Mouse (Mus musculus) MEL (cell line): ENCODE measurements around the gene Syn2. TPM values are rescaled to one million over a fixed set of nuclear protein-coding genes. Genes with fewer than 3 reads are reported as not detected.

Experiments
- DNase-seq: peaks from one replicate; pipeline ENCODE4 v3.0.0; 2011; ENCODE audit warnings: low read depth, low spot score
- H3K27ac ChIP-seq: 2 replicates; pipeline ENCODE4 v1.5.1; 2012; ENCODE audit warnings: low read depth, mild to moderate bottlenecking, control low read depth, low read length, moderate library complexity; ENCODE audit not compliant: control insufficient read depth
- H3K27me3 ChIP-seq, 2 experiments: fragments of 150-350 bp in 1 of 2; sonication (generic) in 1 of 2; 2 replicates each; pipeline ENCODE4 v1.6.1; 2012; ENCODE audit warnings: low read length in 2 of 2, mild to moderate bottlenecking in 2 of 2, improper control_type of control experiment in 1 of 2, moderate library complexity in 1 of 2; ENCODE audit not compliant: insufficient read depth in 2 of 2, control insufficient read depth in 1 of 2
- H3K36me3 ChIP-seq, 2 experiments: 2 replicates each; pipeline ENCODE4 v1.6.1; 2012 to 2014; ENCODE audit warnings: low read length in 2 of 2, improper control_type of control experiment in 1 of 2, inconsistent platforms in 1 of 2, mild to moderate bottlenecking in 1 of 2; ENCODE audit not compliant: insufficient read depth in 2 of 2, control insufficient read depth in 1 of 2
- H3K4me1 ChIP-seq, 2 experiments: fragments of 150-350 bp in 1 of 2; sonication (generic) in 1 of 2; 2 replicates each; pipeline ENCODE4 v1.6.1; 2012; ENCODE audit warnings: low read length in 2 of 2, improper control_type of control experiment in 1 of 2, mild to moderate bottlenecking in 1 of 2; ENCODE audit not compliant: insufficient read depth in 2 of 2, control insufficient read depth in 1 of 2
- H3K4me3 ChIP-seq, 2 experiments: fragments of 150-350 bp in 1 of 2; sonication (generic) in 1 of 2; 2 replicates each; pipeline ENCODE4 v1.5.1; 2012; ENCODE audit warnings: low read depth in 2 of 2, low read length in 2 of 2, mild to moderate bottlenecking in 2 of 2, moderate library complexity in 2 of 2, control low read depth in 1 of 2, improper control_type of control experiment in 1 of 2; ENCODE audit not compliant: control insufficient read depth in 1 of 2, insufficient read depth in 1 of 2
- H3K79me2 ChIP-seq: 2 replicates; pipeline ENCODE4 v1.6.1; 2012; ENCODE audit warnings: mild to moderate bottlenecking, low read length, moderate library complexity; ENCODE audit not compliant: control insufficient read depth, poor library complexity, insufficient read depth
- H3K9ac ChIP-seq: 2 replicates; pipeline ENCODE4 v1.6.1; 2012; ENCODE audit warnings: low read depth, mild to moderate bottlenecking, control low read depth, low read length, moderate library complexity; ENCODE audit not compliant: control insufficient read depth, poor library complexity, severe bottlenecking
- H3K9me3 ChIP-seq: fragments of 150-350 bp; sonication (generic); replicated peaks from 2 replicates; pipeline ENCODE4 v1.6.1; 2012; ENCODE audit warnings: mild to moderate bottlenecking, low read length, improper control_type of control experiment, moderate library complexity; ENCODE audit not compliant: insufficient read depth
- BHLHE40 ChIP-seq: IDR thresholded peaks from 2 replicates; pipeline ENCODE4 v1.6.1; 2012; ENCODE audit warnings: low read depth, mild to moderate bottlenecking, inconsistent platforms, low read length, improper control_type of control experiment, borderline replicate concordance
- CTCF ChIP-seq, 3 experiments: IDR thresholded peaks in 2 of 3; conservative IDR thresholded peaks in 1 of 3; 2 replicates each; pipeline ENCODE4 v1.5.1; 2011 to 2012; ENCODE audit warnings: low read length in 3 of 3, low read depth in 2 of 3, mild to moderate bottlenecking in 2 of 3, improper control_type of control experiment in 1 of 3, inconsistent platforms in 1 of 3, mixed read lengths in 1 of 3, moderate library complexity in 1 of 3; ENCODE audit not compliant: control insufficient read depth in 1 of 3, insufficient read depth in 1 of 3, poor library complexity in 1 of 3, severe bottlenecking in 1 of 3
- E2F4 ChIP-seq: IDR thresholded peaks from 2 replicates; pipeline ENCODE4 v1.6.1; 2011; ENCODE audit warnings: low read depth, low read length, improper control_type of control experiment, borderline replicate concordance
- ELF1 ChIP-seq: IDR thresholded peaks from 2 replicates; pipeline ENCODE4 v1.6.1; 2014; ENCODE audit warnings: low read depth, mild to moderate bottlenecking, inconsistent platforms, low read length, improper control_type of control experiment, moderate library complexity
- GABPA ChIP-seq: IDR thresholded peaks from 2 replicates; pipeline ENCODE4 v1.6.1; 2012; ENCODE audit warnings: low read depth, mild to moderate bottlenecking, inconsistent platforms, low read length, improper control_type of control experiment, moderate library complexity
- GATA1 ChIP-seq: IDR thresholded peaks from 2 replicates; pipeline ENCODE4 v1.6.1; 2011; ENCODE audit warnings: low read depth, low read length, improper control_type of control experiment
- HCFC1 ChIP-seq: IDR thresholded peaks from 2 replicates; pipeline ENCODE4 v1.6.1; 2012; ENCODE audit warnings: low read depth, mild to moderate bottlenecking, inconsistent platforms, low read length, improper control_type of control experiment, moderate library complexity
- KAT2A ChIP-seq: conservative IDR thresholded peaks from 2 replicates; pipeline ENCODE4 v1.6.1; 2012; ENCODE audit warnings: low read depth, low read length, improper control_type of control experiment, inconsistent platforms
- MAX ChIP-seq: IDR thresholded peaks from 2 replicates; pipeline ENCODE4 v1.6.1; 2011; ENCODE audit warnings: low read length, improper control_type of control experiment
- MAZ ChIP-seq: IDR thresholded peaks from 2 replicates; pipeline ENCODE4 v1.6.1; 2012; ENCODE audit warnings: low read depth, mild to moderate bottlenecking, inconsistent platforms, low read length, improper control_type of control experiment
- MXI1 ChIP-seq: IDR thresholded peaks from 2 replicates; pipeline ENCODE4 v1.6.1; 2011; ENCODE audit warnings: mild to moderate bottlenecking, low read depth, low read length, improper control_type of control experiment
- MYB ChIP-seq: IDR thresholded peaks from 2 replicates; pipeline ENCODE4 v1.6.1; 2011; ENCODE audit warnings: mild to moderate bottlenecking, low read depth, low read length, improper control_type of control experiment
- MYC ChIP-seq: IDR thresholded peaks from 2 replicates; pipeline ENCODE4 v1.6.1; 2011; ENCODE audit warnings: low read depth, mild to moderate bottlenecking, low read length, improper control_type of control experiment, moderate library complexity
- NELFE ChIP-seq: IDR thresholded peaks from 2 replicates; pipeline ENCODE4 v1.6.1; 2011; ENCODE audit warnings: low read depth, low read length, improper control_type of control experiment
- NRF1 ChIP-seq: IDR thresholded peaks from 2 replicates; pipeline ENCODE4 v1.6.1; 2014; ENCODE audit warnings: low read depth, mild to moderate bottlenecking, inconsistent platforms, low read length, improper control_type of control experiment, moderate library complexity; ENCODE audit not compliant: poor library complexity, insufficient read depth, severe bottlenecking
- POLR2A ChIP-seq, 2 experiments: IDR thresholded peaks; 2 replicates each; pipeline ENCODE4 v1.6.1; 2011 to 2012; ENCODE audit warnings: low read length in 2 of 2, mild to moderate bottlenecking in 2 of 2, control low read depth in 1 of 2, improper control_type of control experiment in 1 of 2, low read depth in 1 of 2, moderate library complexity in 1 of 2; ENCODE audit not compliant: control insufficient read depth in 1 of 2, insufficient read depth in 1 of 2, poor library complexity in 1 of 2
- POLR2AphosphoS2 ChIP-seq: IDR thresholded peaks from 2 replicates; pipeline ENCODE4 v1.6.1; 2011; ENCODE audit warnings: low read length, improper control_type of control experiment
- SIN3A ChIP-seq: IDR thresholded peaks from 2 replicates; pipeline ENCODE4 v1.6.1; 2012; ENCODE audit warnings: low read length, improper control_type of control experiment, inconsistent platforms
- SMC3 ChIP-seq: IDR thresholded peaks from 2 replicates; pipeline ENCODE4 v1.6.1; 2011; ENCODE audit warnings: low read depth, low read length, improper control_type of control experiment
- TAL1 ChIP-seq: IDR thresholded peaks from 2 replicates; pipeline ENCODE4 v1.6.1; 2012; ENCODE audit warnings: mild to moderate bottlenecking, inconsistent platforms, low read length, moderate library complexity, mixed read lengths
- TBP ChIP-seq: IDR thresholded peaks from 2 replicates; pipeline ENCODE4 v1.8.0; 2011; ENCODE audit warnings: low read depth, low read length, improper control_type of control experiment
- UBTF ChIP-seq: IDR thresholded peaks from 2 replicates; pipeline ENCODE4 v1.6.1; 2012; ENCODE audit warnings: low read depth, mild to moderate bottlenecking, inconsistent platforms, low read length, improper control_type of control experiment, moderate library complexity, borderline replicate concordance; ENCODE audit not compliant: insufficient read depth
- USF2 ChIP-seq, 2 experiments: IDR thresholded peaks; 2 replicates each; pipeline ENCODE4 v1.6.1; 2011 to 2012; ENCODE audit warnings: improper control_type of control experiment in 2 of 2, low read length in 2 of 2, borderline replicate concordance in 1 of 2, inconsistent platforms in 1 of 2, low read depth in 1 of 2, mild to moderate bottlenecking in 1 of 2; ENCODE audit not compliant: insufficient read depth in 1 of 2
- ZMIZ1 ChIP-seq: IDR thresholded peaks from 2 replicates; pipeline ENCODE4 v1.6.1; 2012; ENCODE audit warnings: low read depth, mild to moderate bottlenecking, inconsistent platforms, low read length, improper control_type of control experiment, moderate library complexity
- ZNF384 ChIP-seq: IDR thresholded peaks from 2 replicates; pipeline ENCODE4 v1.6.1; 2012; ENCODE audit warnings: low read depth, mild to moderate bottlenecking, inconsistent platforms, low read length, improper control_type of control experiment
- polyA plus RNA-seq, 2 experiments: library from polyadenylated mRNA; stranded (reverse) in 1 of 2; unstranded in 1 of 2; fragments of >175 nt in 1 of 2; fragments of >200 nt in 1 of 2; gene quantifications; 2 replicates each; pipeline versions ENCODE4 v1.2.1 to v1.2.4; 2012; ENCODE audit warnings: low replicate concordance in 2 of 2, low read depth in 1 of 2; ENCODE audit not compliant: insufficient read length in 2 of 2, insufficient read depth in 1 of 2, missing spikeins in 1 of 2
- total RNA-seq: library from RNA; depleted of rRNA; stranded (reverse); fragments of 300-350 nt; gene quantifications from 2 replicates; pipeline ENCODE4 v1.2.3, GENCODE M21; 2012

The Syn2 gene
- total and polyA plus RNA-seq, 3 experiments: not detected

DNA sequence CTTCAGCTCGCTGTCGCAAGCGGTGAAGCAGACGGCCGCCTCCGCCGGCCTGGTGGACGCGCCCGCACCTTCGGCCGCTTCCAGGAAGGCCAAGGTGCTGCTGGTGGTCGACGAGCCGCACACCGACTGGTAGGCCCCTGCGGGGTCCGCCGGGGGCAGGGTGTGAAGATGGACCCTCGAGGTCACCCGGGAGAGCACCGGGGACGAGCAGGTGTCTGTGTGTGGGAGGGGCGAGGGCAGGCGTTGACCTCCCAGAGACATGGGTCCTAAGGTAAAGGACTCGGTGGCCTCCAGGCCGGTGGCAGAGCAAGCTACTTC, 589 bp downstream of the Syn2 start:
- no peaks in the 10 kb centered on the region for H3K4me1 ChIP-seq
- peaks cover 0 to 3% of the 10 kb centered on the region in 2 experiments; a peak in 1 of 4 replicates for H3K27me3 ChIP-seq
- TF ChIP-seq MAX: no peak
- TF ChIP-seq NRF1: no peak
- no peak for TF ChIP-seq POLR2A (IDR thresholded peaks at IDR 0.05; ENCODE audit: control insufficient read depth in 1 of 2, insufficient read depth in 1 of 2, low read depth in 1 of 2, low read length in 2 of 2, poor library complexity in 1 of 2)
- no peak for TF ChIP-seq ZNF384
- no peak for TF ChIP-seq CTCF (IDR thresholded peaks at IDR 0.05 in 2 of 3, conservative IDR thresholded peaks at IDR 0.05 in 1 of 3; ENCODE audit: control insufficient read depth in 1 of 3, insufficient read depth in 1 of 3, low read depth in 2 of 3, low read length in 3 of 3, poor library complexity in 1 of 3, severe bottlenecking in 1 of 3)
- TF ChIP-seq E2F4: no peak
- no peak for TF ChIP-seq TAL1
- TF ChIP-seq ELF1: no peak
- no peak for TF ChIP-seq TBP
- TF ChIP-seq UBTF: no peak
- TF ChIP-seq MYC: no peak
- no peak for TF ChIP-seq NELFE
- TF ChIP-seq GABPA: no peak
- TF ChIP-seq SIN3A: no peak
- TF ChIP-seq BHLHE40: no peak
- TF ChIP-seq POLR2AphosphoS2: no peak
- no peak for TF ChIP-seq SMC3
- TF ChIP-seq USF2 (IDR thresholded peaks at IDR 0.05; ENCODE audit: borderline replicate concordance in 1 of 2, insufficient read depth in 1 of 2, low read depth in 1 of 2, low read length in 2 of 2): no peak
- TF ChIP-seq ZMIZ1: no peak
- TF ChIP-seq GATA1: no peak
- H3K9ac ChIP-seq: no peak overlapping the region
- H3K4me3 ChIP-seq: no peak overlapping the region
- H3K79me2 ChIP-seq: no peaks in the 10 kb centered on the region
- no peak for DNase-seq
- H3K27ac ChIP-seq: no peak overlapping the region
- no peaks in the 10 kb centered on the region for H3K36me3 ChIP-seq
- no peaks in the 10 kb centered on the region for H3K9me3 ChIP-seq

DNA sequence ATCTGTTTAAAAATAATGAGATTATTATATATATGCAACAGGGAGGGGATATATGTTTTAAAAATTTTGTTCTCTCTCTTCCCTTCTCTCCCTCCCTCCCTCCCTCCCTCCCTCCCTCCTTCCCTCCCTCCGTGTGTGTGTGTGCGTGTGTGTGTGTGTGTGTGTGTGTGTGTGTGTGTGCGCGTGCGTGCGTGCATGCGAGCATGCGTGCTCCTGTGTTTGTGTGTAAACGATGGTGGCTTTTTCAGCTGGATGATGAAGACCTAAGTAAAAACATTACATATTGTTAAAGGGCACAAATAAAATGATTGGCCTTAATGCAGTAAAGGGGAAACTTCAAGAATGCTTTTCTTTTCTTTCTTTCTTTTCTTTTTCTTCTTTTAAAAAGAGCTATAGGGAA, 1.5 kb downstream of the Syn2 start:
- no peaks in the 10 kb centered on the region for H3K4me1 ChIP-seq
- no peak overlapping the region for H3K27ac ChIP-seq
- no peak overlapping the region for H3K9ac ChIP-seq
- no peak overlapping the region for H3K4me3 ChIP-seq
- peaks cover 0 to 3% of the 10 kb centered on the region in 2 experiments; a peak in 1 of 4 replicates for H3K27me3 ChIP-seq
- DNase-seq: no peak
- no peaks in the 10 kb centered on the region for H3K9me3 ChIP-seq
- TF ChIP-seq NRF1 (no peak), USF2 (IDR thresholded peaks at IDR 0.05; ENCODE audit: borderline replicate concordance in 1 of 2, insufficient read depth in 1 of 2, low read depth in 1 of 2, low read length in 2 of 2) (no peak), MYC (no peak), HCFC1 (no peak), MXI1 (no peak), KAT2A (no peak), MAZ (no peak), SMC3 (no peak), MYB (no peak), GATA1 (no peak)
- H3K36me3 ChIP-seq: no peaks in the 10 kb centered on the region
- no peaks in the 10 kb centered on the region for H3K79me2 ChIP-seq
